In genomic region chr4:72574946-72575345, GRCm38 (mm10) we compare ENCODE assay signal across 35 mouse cellular contexts.
"Had no signal": no experiment of that assay in that cellular context is flagged by ENCODE, and none has a peak within 500 bp of the region (broad histone marks: within the 10 kb centered on the region; RNA-seq: fewer than 3 reads in every experiment).

No protein-coding gene starts in this region.

- ATAC-seq: hindbrain, embryonic 16.5 days; hindbrain, postnatal 0 days; inflammation-experienced regulatory T-cells, adult 6 months; intestine, embryonic 15.5 days; intestine, embryonic 16.5 days; intestine, postnatal 0 days had no signal

- H3K9me3 ChIP-seq: heart, embryonic 12.5 days; heart, embryonic 13.5 days; heart, embryonic 15.5 days; hindbrain, embryonic 10.5 days; hindbrain, embryonic 12.5 days; hindbrain, embryonic 13.5 days; hindbrain, embryonic 15.5 days; intestine, embryonic 15.5 days; kidney, embryonic 15.5 days had no signal

- H3K4me2 ChIP-seq: heart, embryonic 11.5 days; heart, embryonic 12.5 days; heart, embryonic 13.5 days; heart, embryonic 15.5 days; hindbrain, embryonic 12.5 days; hindbrain, embryonic 13.5 days; hindbrain, embryonic 14.5 days; hindbrain, embryonic 15.5 days; intestine, embryonic 15.5 days; kidney, embryonic 15.5 days had no signal

- H3K27me3 ChIP-seq: heart, embryonic 12.5 days; heart, embryonic 13.5 days; heart, embryonic 15.5 days; hindbrain, embryonic 12.5 days; hindbrain, embryonic 13.5 days; hindbrain, embryonic 15.5 days; intestine, embryonic 15.5 days; kidney, embryonic 15.5 days had no signal

- H3K36me3 ChIP-seq: heart, embryonic 12.5 days; heart, embryonic 13.5 days; heart, embryonic 15.5 days; hindbrain, embryonic 10.5 days; hindbrain, embryonic 12.5 days; hindbrain, embryonic 13.5 days; hindbrain, embryonic 15.5 days; intestine, embryonic 15.5 days; kidney, embryonic 15.5 days had no signal

- DNase-seq: heart, postnatal 10 days; heart, postnatal 14 days; heart, postnatal 36 days; heart, postnatal 4 days; kidney, adult 11 months; kidney, adult 18-20 months; kidney, adult 2 months; kidney, adult 8-10 months; kidney, adult 9 months; kidney, postnatal 10 days; kidney, postnatal 14 days; kidney, postnatal 25 days; kidney, postnatal 36 days; kidney, postnatal 4 days; layer of hippocampus, adult 9-11 months; layer of hippocampus, postnatal 36 days had no signal

- H3K4me1 ChIP-seq: heart, embryonic 12.5 days; heart, embryonic 13.5 days; heart, embryonic 15.5 days; hindbrain, embryonic 10.5 days; hindbrain, embryonic 12.5 days; hindbrain, embryonic 13.5 days; hindbrain, embryonic 15.5 days; intestine, embryonic 15.5 days; kidney, embryonic 15.5 days had no signal

- H3K4me3 ChIP-seq: heart, embryonic 12.5 days; heart, embryonic 13.5 days; heart, embryonic 15.5 days; hindbrain, embryonic 10.5 days; hindbrain, embryonic 12.5 days; hindbrain, embryonic 13.5 days; hindbrain, embryonic 15.5 days; intestine, embryonic 15.5 days; kidney, embryonic 15.5 days; layer of hippocampus, adult 2 months; left cerebral cortex, adult 2 months had no signal

- H3K9ac ChIP-seq: heart, embryonic 12.5 days; heart, embryonic 13.5 days; heart, embryonic 15.5 days; hindbrain, embryonic 12.5 days; hindbrain, embryonic 13.5 days; hindbrain, embryonic 14.5 days; hindbrain, embryonic 15.5 days; intestine, embryonic 15.5 days; kidney, embryonic 15.5 days had no signal

- H3K27ac ChIP-seq: heart, embryonic 13.5 days; heart, embryonic 15.5 days; hindbrain, embryonic 10.5 days; hindbrain, embryonic 12.5 days; hindbrain, embryonic 13.5 days; hindbrain, embryonic 14.5 days; hindbrain, embryonic 15.5 days; hindbrain, postnatal 0 days; intestine, embryonic 15.5 days; kidney, embryonic 15.5 days; kidney, postnatal 0 days; layer of hippocampus, adult 2 months; left cerebral cortex, adult 2 months had no signal
